Mouse (Mus musculus) ES-Bruce4 (cell line): ENCODE data around the gene Sept12. TPM values are rescaled to one million over a fixed set of nuclear protein-coding genes. Genes with fewer than 3 reads are reported as not detected.

ENCODE experiments used
- H3K27ac ChIP-seq: 2 replicates; pipeline ENCODE4 v1.5.1; 2012; ENCODE audit warnings: low read length, inconsistent platforms; ENCODE audit not compliant: insufficient read depth
- H3K27me3 ChIP-seq: 2 replicates; pipeline ENCODE4 v1.6.1; 2012; ENCODE audit warnings: mild to moderate bottlenecking, low read length, inconsistent platforms; ENCODE audit not compliant: control insufficient read depth, poor library complexity, insufficient read depth, severe bottlenecking
- H3K36me3 ChIP-seq: 2 replicates; pipeline ENCODE4 v1.6.1; 2012; ENCODE audit warnings: inconsistent platforms, mild to moderate bottlenecking, low read length, moderate library complexity; ENCODE audit not compliant: control insufficient read depth, poor library complexity, insufficient read depth, severe bottlenecking
- H3K4me1 ChIP-seq: one replicate; pipeline ENCODE4 v1.8.1; 2011; ENCODE audit warnings: low read length; ENCODE audit not compliant: control insufficient read depth, insufficient read depth
- H3K4me3 ChIP-seq: 2 replicates; pipeline ENCODE4 v1.5.1; 2011; ENCODE audit warnings: low read depth, mild to moderate bottlenecking, low read length
- H3K9ac ChIP-seq: 2 replicates; pipeline ENCODE4 v1.6.1; 2012; ENCODE audit warnings: low read depth, mild to moderate bottlenecking, inconsistent platforms; ENCODE audit not compliant: poor library complexity, severe bottlenecking
- H3K9me3 ChIP-seq: replicated peaks from 2 replicates; pipeline ENCODE4 v1.6.1; 2012; ENCODE audit warnings: mild to moderate bottlenecking, low read length, inconsistent platforms; ENCODE audit not compliant: control insufficient read depth, poor library complexity, insufficient read depth, severe bottlenecking
- CTCF ChIP-seq: IDR thresholded peaks from one replicate; pipeline ENCODE4 v1.8.1; 2011; ENCODE audit warnings: low read depth, low read length
- EP300 ChIP-seq: IDR thresholded peaks from 2 replicates; pipeline ENCODE4 v1.6.1; 2011; ENCODE audit warnings: low read depth, low read length; ENCODE audit not compliant: insufficient read depth
- POLR2A ChIP-seq: IDR thresholded peaks from one replicate; pipeline ENCODE4 v1.8.1; 2011; ENCODE audit warnings: low read length; ENCODE audit not compliant: insufficient read depth
- polyA plus RNA-seq: library from polyadenylated mRNA; stranded (reverse); fragments of >200 nt; gene quantifications from 2 replicates; pipeline ENCODE4 v1.2.4, GENCODE M21; 2011; ENCODE audit warnings: low read depth; ENCODE audit not compliant: missing spikeins, insufficient read depth, insufficient read length

Gene Sept12
- polyA plus RNA-seq, 1 experiment: not detected

DNA sequence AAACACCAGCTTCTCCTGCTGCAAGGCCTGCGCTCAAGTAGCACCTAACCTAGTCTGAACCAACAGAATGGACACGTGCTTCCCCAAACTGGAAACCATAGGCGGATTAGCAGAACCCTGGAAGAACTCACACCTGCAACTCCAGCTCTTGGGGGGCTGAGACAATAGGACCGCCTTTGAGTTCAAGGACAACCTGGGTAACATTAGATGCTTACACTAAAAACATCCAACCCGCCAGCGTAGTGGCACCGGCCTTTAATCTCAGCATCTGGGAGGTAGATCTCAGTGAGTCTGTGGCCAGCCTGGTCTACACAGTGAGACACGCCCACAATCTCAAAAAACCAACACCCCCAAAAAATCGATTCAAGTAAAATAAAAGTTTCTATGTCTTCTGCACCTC is 34.3 kb downstream of the Sept12 start:
- H3K27ac ChIP-seq: no peak overlapping the region
- no peaks in the 10 kb centered on the region for H3K36me3 ChIP-seq
- H3K4me3 ChIP-seq: peak overlapping the region; percentile 35
- H3K4me1 ChIP-seq: no peaks in the 10 kb centered on the region
- H3K27me3 ChIP-seq: no peaks in the 10 kb centered on the region
- TF ChIP-seq POLR2A (no peak), EP300 (no peak), CTCF (no peak)
- no peaks in the 10 kb centered on the region for H3K9me3 ChIP-seq
- peak overlapping the region; percentile 45 for H3K9ac ChIP-seq

DNA sequence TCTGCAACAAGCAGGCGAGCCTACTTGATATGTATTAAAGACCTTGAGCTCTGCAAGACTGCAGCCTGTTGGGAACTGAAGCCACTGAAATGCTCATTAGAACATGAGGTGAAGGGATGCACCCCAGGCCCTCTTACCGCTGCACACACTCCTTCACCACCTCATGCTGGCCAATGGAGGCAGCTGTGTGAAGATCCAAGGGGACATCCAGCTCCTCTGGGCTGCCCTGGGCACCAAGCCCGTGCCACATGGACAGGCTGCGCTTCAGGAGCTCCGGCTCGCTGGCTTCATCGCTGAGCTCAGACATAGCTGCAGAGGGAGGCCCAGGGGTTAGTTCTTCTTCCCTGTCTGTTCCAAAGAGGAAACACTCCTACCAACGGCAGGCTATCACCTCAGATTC is 37.4 kb downstream of the Sept12 start:
- Histone ChIP-seq H3K27me3 (no peaks in the 10 kb centered on the region), H3K4me3 (no peak overlapping the region), H3K9ac (no peak overlapping the region), H3K9me3 (no peaks in the 10 kb centered on the region), H3K27ac (no peak overlapping the region), H3K36me3 (no peaks in the 10 kb centered on the region; the same call in none of the 2 replicates), H3K4me1 (no peaks in the 10 kb centered on the region)
- TF ChIP-seq EP300: no peak
- TF ChIP-seq CTCF: no peak
- no peak for TF ChIP-seq POLR2A

DNA sequence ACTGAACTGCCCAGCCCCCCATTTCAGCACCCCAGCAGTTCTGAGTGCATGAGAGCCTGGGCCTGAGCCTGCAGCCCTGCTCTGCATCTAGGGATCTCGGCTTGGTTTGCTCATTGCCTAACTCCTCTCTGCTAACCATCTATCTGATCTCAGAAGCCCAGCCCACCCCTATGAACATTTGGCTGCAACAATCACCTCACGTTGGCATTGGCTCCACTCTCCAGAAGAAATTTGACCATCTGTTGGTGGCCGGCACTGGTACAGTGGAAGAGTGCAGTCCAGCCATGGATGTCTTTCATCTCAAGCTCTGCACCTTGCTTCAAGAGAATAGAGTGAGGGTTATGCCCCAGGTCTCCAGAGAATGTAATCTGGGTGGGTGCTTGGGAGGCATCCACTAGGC is 40.2 kb downstream of the Sept12 start:
- H3K9ac ChIP-seq: no peak overlapping the region
- H3K4me3 ChIP-seq: no peak overlapping the region
- no peaks in the 10 kb centered on the region for H3K4me1 ChIP-seq
- H3K9me3 ChIP-seq: no peaks in the 10 kb centered on the region
- no peak overlapping the region for H3K27ac ChIP-seq
- no peaks in the 10 kb centered on the region for H3K27me3 ChIP-seq
- H3K36me3 ChIP-seq: peaks cover 10% of the 10 kb centered on the region
- no peak for TF ChIP-seq CTCF
- TF ChIP-seq EP300: no peak
- no peak for TF ChIP-seq POLR2A

DNA sequence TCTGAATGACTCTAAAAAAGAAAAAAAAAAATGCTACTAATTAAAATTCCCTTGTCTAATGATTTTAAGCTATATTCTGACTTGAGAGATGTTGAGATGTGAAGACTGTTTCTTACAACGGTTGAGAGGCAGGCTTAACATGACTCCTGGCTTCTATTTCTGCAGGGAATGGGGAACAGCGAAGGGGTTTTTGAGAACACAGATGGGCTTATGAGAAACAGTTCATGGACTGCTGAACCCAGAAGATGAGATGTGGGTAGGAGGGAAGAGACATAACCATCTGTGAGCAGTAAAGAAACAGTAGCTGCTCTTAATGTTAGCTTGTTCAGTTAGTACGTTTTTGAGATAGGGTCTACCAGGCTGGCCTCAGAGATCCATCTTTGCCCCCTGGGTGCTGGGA is 41.0 kb downstream of the Sept12 start:
- H3K27ac ChIP-seq: no peak overlapping the region
- no peak for TF ChIP-seq CTCF
- TF ChIP-seq EP300: no peak
- H3K9me3 ChIP-seq: no peaks in the 10 kb centered on the region
- H3K9ac ChIP-seq: no peak overlapping the region
- no peaks in the 10 kb centered on the region for H3K27me3 ChIP-seq
- H3K36me3 ChIP-seq: peaks cover 12% of the 10 kb centered on the region
- no peak overlapping the region for H3K4me3 ChIP-seq
- no peaks in the 10 kb centered on the region for H3K4me1 ChIP-seq

DNA sequence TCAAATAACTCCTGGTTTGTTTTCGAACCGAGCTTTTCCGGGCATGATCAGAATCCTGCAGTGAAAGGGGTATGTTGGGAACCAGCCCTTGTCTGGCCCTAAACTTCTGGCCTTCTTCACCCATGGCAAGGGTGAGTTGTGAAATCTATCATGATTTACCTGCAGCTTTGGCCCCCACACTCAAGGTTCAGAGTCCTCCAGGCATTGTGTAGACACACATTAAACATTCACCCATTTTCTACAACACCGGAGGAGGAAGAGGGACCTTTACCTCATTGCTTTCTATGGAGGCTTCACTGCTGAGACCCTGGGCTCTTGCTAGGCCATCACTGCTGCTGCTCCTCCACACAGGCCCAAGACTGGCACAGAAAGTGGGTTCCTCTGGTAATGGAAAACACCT is 50.3 kb downstream of the Sept12 start:
- no peak overlapping the region for H3K27ac ChIP-seq
- peaks cover 9% of the 10 kb centered on the region for H3K36me3 ChIP-seq
- no peaks in the 10 kb centered on the region for H3K4me1 ChIP-seq
- no peaks in the 10 kb centered on the region for H3K9me3 ChIP-seq
- no peak overlapping the region for H3K4me3 ChIP-seq
- no peaks in the 10 kb centered on the region for H3K27me3 ChIP-seq
- no peak for TF ChIP-seq CTCF
- no peak overlapping the region for H3K9ac ChIP-seq

DNA sequence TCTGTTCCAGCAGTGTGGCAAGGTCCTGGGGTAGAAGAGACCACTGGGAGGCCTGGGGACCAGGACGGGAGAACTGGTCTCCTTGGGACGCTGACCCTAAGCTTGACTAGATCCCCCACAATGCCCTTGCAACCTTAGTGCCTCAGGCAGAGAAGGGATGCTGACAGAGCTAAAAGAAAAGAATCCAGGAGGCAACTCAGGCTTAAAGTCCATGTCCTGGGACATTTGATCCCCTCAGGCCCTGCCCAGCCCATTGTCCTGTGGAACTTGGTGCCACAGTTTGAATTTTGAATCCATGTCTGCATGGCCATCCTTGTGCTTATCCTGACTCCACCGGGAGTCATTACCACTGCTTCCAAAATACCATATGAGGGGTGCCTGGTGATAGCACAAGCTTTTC is 51.5 kb downstream of the Sept12 start:
- H3K36me3 ChIP-seq: peaks cover 9% of the 10 kb centered on the region; the same call in 1 of the 2 replicates
- no peak overlapping the region for H3K9ac ChIP-seq
- H3K9me3 ChIP-seq: no peaks in the 10 kb centered on the region
- no peaks in the 10 kb centered on the region for H3K27me3 ChIP-seq
- no peak overlapping the region for H3K27ac ChIP-seq
- TF ChIP-seq EP300 (no peak), CTCF (no peak)
- no peak overlapping the region for H3K4me3 ChIP-seq
- H3K4me1 ChIP-seq: no peaks in the 10 kb centered on the region

- Histone ChIP-seq H3K4me1 (no peaks in the 10 kb centered on the region), H3K27ac (no peak overlapping the region), H3K4me3 (no peak overlapping the region), H3K9me3 (no peaks in the 10 kb centered on the region), H3K9ac (no peak overlapping the region), H3K27me3 (no peaks in the 10 kb centered on the region), H3K36me3 (peaks cover 9% of the 10 kb centered on the region; the same call in 1 of the 2 replicates)
- TF ChIP-seq CTCF (no peak), EP300 (no peak)
Measured at GRCm38 (mm10) chr16:4945415-4945814, 52.2 kb downstream of the Sept12 start.
